In the genomic region with DNA sequence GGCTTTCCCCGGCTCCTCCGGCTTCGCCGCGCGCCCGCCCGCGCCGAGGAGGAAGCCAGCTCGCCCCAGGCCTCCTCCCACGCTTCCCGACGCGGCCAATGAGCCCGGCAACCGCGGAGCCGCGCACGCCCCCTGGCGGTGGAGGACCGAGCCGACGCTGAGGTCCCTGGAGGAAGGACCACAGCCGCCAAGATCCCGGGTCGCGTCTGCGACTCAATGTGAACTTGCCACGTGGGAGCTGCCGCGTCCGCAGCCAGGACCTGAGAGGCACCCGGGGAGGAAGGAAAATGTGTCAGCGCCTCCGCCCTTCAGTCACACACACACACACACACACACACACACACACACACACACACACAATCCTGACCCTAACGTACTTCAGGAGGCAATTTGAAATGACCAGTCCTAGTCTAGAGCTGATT, we compare ENCODE assay signal across 8 mouse cellular contexts. TPM values are rescaled to one million over a fixed set of nuclear protein-coding genes. Genes with fewer than 3 reads are reported as not detected.
A peak's percentile ranks its signal among the peaks of the same experiment; 100 is the strongest.
DNase-seq lines count a peak whose midpoint lies in the region; ATAC-seq and TF ChIP-seq lines count a peak whose summit lies in the region.

A gene (minus strand): TSS at position 158 of the 422 bp plus-strand sequence.

- H3K4me2 ChIP-seq in kidney, embryonic 15.5 days = peak within 1 kb of the TSS; percentile 67

- H3K27ac ChIP-seq in bone marrow macrophage, adult 2 months (ENCODE audit: insufficient read depth, low read depth, low read length) = peak within 1 kb of the TSS; percentile 69
- peak within 1 kb of the TSS; percentile 48 for H3K27ac ChIP-seq in embryonic fibroblast, embryonic 13.5 days (ENCODE audit: insufficient read depth, low read length)
- peak within 1 kb of the TSS; percentile 95 for H3K27ac ChIP-seq in heart, embryonic 10.5 days
- peak within 1 kb of the TSS; percentile 86 for H3K27ac ChIP-seq in kidney, embryonic 15.5 days

- H3K9me3 ChIP-seq in heart, embryonic 10.5 days = no peaks in the 10 kb centered on the region; the same call in 1 of the 2 replicates
- no peaks in the 10 kb centered on the region; the same call in 1 of the 2 replicates for H3K9me3 ChIP-seq in kidney, embryonic 15.5 days (replicated peaks)

- no peak for TF ChIP-seq CTCF in bone marrow macrophage, adult 2 months (IDR thresholded peaks at IDR 0.05; ENCODE audit: low read depth, low read length)
- peak; percentile 73 for TF ChIP-seq CTCF in embryonic fibroblast, embryonic 13.5 days (IDR thresholded peaks at IDR 0.05; ENCODE audit: borderline replicate concordance, insufficient read depth, low read length)

- H3K27me3 ChIP-seq in heart, embryonic 10.5 days (ENCODE audit: insufficient read depth, poor library complexity, severe bottlenecking) = no peaks in the 10 kb centered on the region
- H3K27me3 ChIP-seq in kidney, embryonic 15.5 days = no peaks in the 10 kb centered on the region

- H3K4me1 ChIP-seq in bone marrow macrophage, adult 2 months (ENCODE audit: control insufficient read depth, insufficient read depth, low read length) = peaks cover 32% of the 10 kb centered on the region
- 0 out of 2 replicates have a peak, but pooled peaks cover 2% of the 10 kb centered on the region for H3K4me1 ChIP-seq in embryonic fibroblast, embryonic 13.5 days (ENCODE audit: control insufficient read depth, insufficient read depth, low read length)
- H3K4me1 ChIP-seq in heart, embryonic 10.5 days = peaks cover 15% of the 10 kb centered on the region
- H3K4me1 ChIP-seq in kidney, embryonic 15.5 days = peaks cover 37% of the 10 kb centered on the region

- peak within 1 kb of the TSS; percentile 80 for H3K9ac ChIP-seq in kidney, embryonic 15.5 days

- peak within 1 kb of the TSS; percentile 97 for H3K4me3 ChIP-seq in bone marrow macrophage, adult 2 months (ENCODE audit: insufficient read depth, low read length)
- H3K4me3 ChIP-seq in embryonic fibroblast, embryonic 13.5 days (ENCODE audit: insufficient read depth, low read length) = peak within 1 kb of the TSS; percentile 78
- H3K4me3 ChIP-seq in heart, embryonic 10.5 days = peak within 1 kb of the TSS; percentile 73
- H3K4me3 ChIP-seq in kidney, embryonic 15.5 days (replicated peaks) = peak within 1 kb of the TSS; percentile 88

- peak; percentile 97 for ATAC-seq in kidney, embryonic 15.5 days (replicated peaks; ENCODE audit: low FRiP score)
- peak; percentile 84 for ATAC-seq in monocyte, adult 5-6 weeks (replicated peaks; ENCODE audit: insufficient number of reproducible peaks, low FRiP score, low TSS enrichment, poor library complexity, severe bottlenecking)

- DNase-seq in 416B (ENCODE audit: low read depth) = peak; percentile 95
- peak; percentile 97 for DNase-seq in heart, embryonic 10.5 days (ENCODE audit: low spot score)
- peak; percentile 93 for DNase-seq in liver
- DNase-seq in spleen, postnatal 4 days (ENCODE audit: low spot score in 2 of 2) = peak; percentile 93 to 99

- TF ChIP-seq POLR2A in bone marrow macrophage, adult 2 months (IDR thresholded peaks at IDR 0.05; ENCODE audit: borderline replicate concordance, low read depth, low read length) = no peak; the same call in 1 of the 2 replicates
- TF ChIP-seq POLR2A in embryonic fibroblast, embryonic 13.5 days (IDR thresholded peaks at IDR 0.05; ENCODE audit: low read depth, low read length) = no peak; the same call in 1 of the 2 replicates

- no peaks in the 10 kb centered on the region for H3K36me3 ChIP-seq in heart, embryonic 10.5 days
- H3K36me3 ChIP-seq in kidney, embryonic 15.5 days = no peaks in the 10 kb centered on the region

- under 1% methylated on average over 38 of the region's 38 CpGs for WGBS in heart, embryonic 10.5 days
- WGBS in kidney, embryonic 15.5 days = 0% methylated on average over 27 of the region's 38 CpGs

RNA-seq across cellular contexts. Expression of the gene that starts here (rescaled TPM):
- 47.0 and 51.2 TPM in 2 replicates for polyA plus RNA-seq in bone marrow macrophage, adult 2 months (2012; ENCODE audit: insufficient read depth, insufficient read length, missing spikeins)
- polyA plus RNA-seq in embryonic fibroblast, embryonic 13.5 days (2011; ENCODE audit: insufficient read length, low read depth, missing spikeins) = 94.7 and 128 TPM in 2 replicates
- polyA plus RNA-seq in heart, embryonic 10.5 days (2016; fragmentation: Nextera tagmentation; extraction: Ambion mirVana) = 34.3 and 48.2 TPM in 2 replicates
- polyA plus RNA-seq in kidney, embryonic 15.5 days (2015; fragmentation: Nextera tagmentation; extraction: Ambion mirVana) = 56.6 and 59.0 TPM in 2 replicates
- total RNA-seq in monocyte, adult 5-6 weeks (2017) = 36.6 to 53.6 TPM (median 40.8 TPM) in 3 replicates

Comparison
In these comparisons a context has a peak if more than half of its experiments do, and no peak if none do; other contexts are left out.
1. Peak in every context shown above with its lines: DNase-seq, ATAC-seq, H3K4me3 ChIP-seq and H3K27ac ChIP-seq.